Mouse (Mus musculus) neural tube, embryonic 13.5 days (tissue): ENCODE measurements at regions not wholly inside any gene's neighbourhood (a gene's known extent, or its start where the extent isn't known, plus 50 kb on each side); places are given as distances from the start of the nearest gene placed in this dataset.

ENCODE experiments used
- ATAC-seq: fragments of 200-750 bp; cut with Nextera tagmentation; 2 replicates; pipeline ENCODE4 v1.8.0; 2017; ENCODE audit warnings: low read depth, mild to moderate bottlenecking, moderate TSS enrichment, moderate library complexity
- H3K27ac ChIP-seq: fragments of 300-500 bp; sonication (generic); replicated peaks from 2 replicates; pipeline ENCODE4 v1.5.1; 2015; ENCODE audit warnings: moderate library complexity, mild to moderate bottlenecking, inconsistent platforms
- H3K27me3 ChIP-seq: fragments of 300-500 bp; sonication (generic); 2 replicates; pipeline ENCODE4 v1.6.1; 2015; ENCODE audit warnings: mild to moderate bottlenecking, inconsistent platforms
- H3K36me3 ChIP-seq: fragments of 300-500 bp; sonication (generic); 2 replicates; pipeline ENCODE4 v1.6.1; 2015; ENCODE audit warnings: mild to moderate bottlenecking, inconsistent platforms
- H3K4me1 ChIP-seq: fragments of 300-500 bp; sonication (generic); replicated peaks from 2 replicates; pipeline ENCODE4 v1.6.1; 2015; ENCODE audit warnings: inconsistent platforms
- H3K4me2 ChIP-seq: fragments of 300-500 bp; sonication (generic); 2 replicates; pipeline ENCODE4 v1.6.1; 2015; ENCODE audit warnings: inconsistent platforms, mild to moderate bottlenecking, moderate library complexity
- H3K4me3 ChIP-seq: fragments of 300-500 bp; sonication (generic); 2 replicates; pipeline ENCODE4 v1.5.1; 2015; ENCODE audit warnings: mild to moderate bottlenecking, inconsistent platforms
- H3K9ac ChIP-seq: fragments of 300-500 bp; sonication (generic); 2 replicates; pipeline ENCODE4 v1.6.1; 2015; ENCODE audit warnings: moderate library complexity, mild to moderate bottlenecking, inconsistent platforms
- H3K9me3 ChIP-seq: fragments of 300-500 bp; sonication (generic); 2 replicates; pipeline ENCODE4 v1.6.1; 2016; ENCODE audit warnings: inconsistent platforms
- WGBS: fragments of 180-500 bp; shearing (Covaris S2); methylation state at CpG from one replicate; pipeline ENCODE4 v1.1.7; 2015; 5-methylcytosine and 5-hydroxymethylcytosine counted together

DNA sequence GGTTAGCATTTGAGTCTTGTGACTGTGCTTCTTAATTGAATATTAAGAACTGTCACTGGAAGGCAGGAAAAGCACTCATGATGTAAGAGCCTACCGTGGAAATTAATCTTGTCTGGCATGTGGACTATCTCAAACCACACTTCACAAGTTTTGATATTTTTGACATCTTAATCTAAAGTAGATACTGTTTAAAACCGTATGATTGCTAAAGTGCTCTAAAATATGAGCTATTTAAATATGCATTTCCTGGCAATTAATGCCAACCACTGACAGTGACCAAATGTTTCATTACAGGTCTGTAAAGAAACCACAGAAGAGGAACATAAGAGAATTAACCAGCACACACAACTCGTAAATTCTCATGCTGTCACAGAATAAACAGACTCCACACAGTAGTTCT is 576.0 kb downstream of the Efna5 start:
- no peak overlapping the region for H3K4me3 ChIP-seq
- no peaks in the 10 kb centered on the region for H3K9me3 ChIP-seq
- WGBS: 79% methylated on average over 3 of the region's 3 CpGs
- no peak overlapping the region for H3K27ac ChIP-seq
- H3K27me3 ChIP-seq: no peaks in the 10 kb centered on the region
- no peak for ATAC-seq
- H3K4me1 ChIP-seq: no peaks in the 10 kb centered on the region
- no peak overlapping the region for H3K9ac ChIP-seq
- no peak overlapping the region for H3K4me2 ChIP-seq
- H3K36me3 ChIP-seq: no peaks in the 10 kb centered on the region

DNA sequence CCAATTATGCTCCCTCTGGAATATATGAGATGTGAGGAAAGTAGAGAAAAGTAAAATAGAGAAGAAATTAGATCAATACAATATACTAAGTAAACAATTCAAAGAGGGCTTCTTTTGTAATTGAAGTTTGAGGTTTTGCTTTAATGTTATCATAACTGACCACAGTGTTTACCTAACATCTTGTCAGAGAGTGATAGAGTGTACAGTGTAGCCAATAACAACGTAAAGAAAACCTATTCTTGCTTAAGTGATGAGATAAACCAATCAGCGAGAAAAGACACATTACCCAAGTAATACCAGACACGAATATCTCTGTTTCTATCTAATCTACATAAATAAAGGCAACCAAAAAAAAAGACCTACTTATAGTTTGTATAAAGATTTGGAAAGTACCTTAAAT is 577.0 kb downstream of the Efna5 start:
- H3K4me1 ChIP-seq: no peaks in the 10 kb centered on the region
- no peak for ATAC-seq
- 87% methylated on average over 3 of the region's 3 CpGs for WGBS
- H3K4me3 ChIP-seq: no peak overlapping the region
- no peaks in the 10 kb centered on the region for H3K36me3 ChIP-seq
- no peak overlapping the region for H3K9ac ChIP-seq
- no peak overlapping the region for H3K27ac ChIP-seq
- H3K4me2 ChIP-seq: no peak overlapping the region
- H3K27me3 ChIP-seq: no peaks in the 10 kb centered on the region
- H3K9me3 ChIP-seq: no peaks in the 10 kb centered on the region

DNA sequence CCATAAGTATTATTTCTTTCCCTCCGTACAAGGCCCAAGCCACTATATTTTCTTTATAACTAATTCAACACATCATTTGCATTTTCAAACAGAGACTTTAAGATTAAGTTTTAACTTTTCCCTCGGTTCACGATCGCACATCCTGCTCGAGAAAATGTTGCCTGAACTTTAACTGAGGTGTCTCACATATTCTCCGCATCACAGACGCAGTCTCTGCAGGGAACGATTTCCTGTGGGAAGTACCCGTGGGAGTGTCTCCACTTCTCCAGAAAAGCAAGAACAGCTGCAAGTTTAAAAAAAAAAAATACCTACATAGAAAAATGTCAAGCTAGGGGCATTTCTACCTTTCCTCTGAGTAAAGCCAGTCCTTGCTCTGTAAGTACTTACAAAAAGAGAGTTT is 581.2 kb downstream of the Efna5 start:
- Histone ChIP-seq H3K9ac (no peak overlapping the region), H3K4me3 (no peak overlapping the region), H3K36me3 (no peaks in the 10 kb centered on the region), H3K4me1 (no peaks in the 10 kb centered on the region), H3K9me3 (no peaks in the 10 kb centered on the region), H3K4me2 (no peak overlapping the region), H3K27ac (no peak overlapping the region), H3K27me3 (no peaks in the 10 kb centered on the region)
- 77% methylated on average over 9 of the region's 9 CpGs for WGBS
- ATAC-seq: no peak

DNA sequence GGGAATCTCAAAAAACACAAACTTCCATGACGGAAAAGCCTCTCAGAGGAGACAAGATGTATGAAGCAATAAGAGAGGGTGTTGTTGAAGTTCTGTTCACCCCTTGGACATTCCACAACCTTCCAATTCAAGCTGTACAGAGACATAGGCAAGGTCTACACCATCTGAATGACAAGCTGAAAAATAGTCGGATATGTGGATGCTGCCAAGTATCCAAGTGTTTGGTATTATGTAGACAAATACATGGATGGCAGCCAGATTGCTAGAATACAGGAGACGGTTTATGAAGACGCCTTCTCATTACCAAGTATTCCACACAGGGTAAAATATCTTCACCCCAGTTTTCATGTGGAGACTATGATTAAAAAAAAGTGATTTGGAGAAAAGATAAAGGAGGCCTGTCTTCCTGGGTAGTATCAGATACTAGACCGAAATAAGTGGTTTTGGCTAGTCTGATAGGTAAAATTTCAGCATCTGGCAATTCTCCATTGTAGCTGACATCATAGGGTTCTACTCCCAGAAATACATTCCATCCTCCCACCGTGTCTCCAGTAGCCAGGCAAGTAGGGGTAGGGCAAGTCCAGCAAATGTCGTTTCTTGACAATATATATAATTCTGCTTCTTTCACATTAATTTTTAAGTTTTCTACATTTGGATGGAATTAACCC is 583.6 kb downstream of the Efna5 start:
- no peak for ATAC-seq
- H3K4me1 ChIP-seq: no peaks in the 10 kb centered on the region
- H3K27ac ChIP-seq: no peak overlapping the region
- 88% methylated on average over 7 of the region's 7 CpGs for WGBS
- H3K9me3 ChIP-seq: no peaks in the 10 kb centered on the region
- no peak overlapping the region for H3K4me3 ChIP-seq
- no peaks in the 10 kb centered on the region for H3K36me3 ChIP-seq
- H3K27me3 ChIP-seq: no peaks in the 10 kb centered on the region
- H3K9ac ChIP-seq: no peak overlapping the region
- H3K4me2 ChIP-seq: no peak overlapping the region

DNA sequence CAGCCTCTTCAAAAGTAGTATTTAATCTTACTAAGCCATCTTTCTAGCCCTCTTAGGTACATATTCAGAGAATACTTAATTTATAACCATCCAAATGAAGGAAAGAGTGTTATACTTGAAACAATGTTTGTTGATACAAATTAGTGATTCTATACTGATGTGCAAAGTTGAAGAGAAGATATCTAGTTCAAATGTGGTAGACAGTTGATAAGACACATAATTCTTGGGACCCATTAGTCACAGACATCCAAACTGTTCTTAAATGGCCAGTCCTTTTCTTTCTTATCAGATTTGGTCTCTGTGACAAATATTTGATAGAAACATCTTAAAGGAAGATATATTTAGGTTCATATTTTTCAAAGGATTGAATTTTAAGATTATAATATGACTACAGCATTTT is 585.7 kb downstream of the Efna5 start:
- Histone ChIP-seq H3K4me1 (no peaks in the 10 kb centered on the region), H3K9me3 (no peaks in the 10 kb centered on the region), H3K4me3 (no peak overlapping the region), H3K36me3 (no peaks in the 10 kb centered on the region), H3K4me2 (no peak overlapping the region), H3K9ac (no peak overlapping the region), H3K27me3 (no peaks in the 10 kb centered on the region), H3K27ac (no peak overlapping the region)
- no peak for ATAC-seq

DNA sequence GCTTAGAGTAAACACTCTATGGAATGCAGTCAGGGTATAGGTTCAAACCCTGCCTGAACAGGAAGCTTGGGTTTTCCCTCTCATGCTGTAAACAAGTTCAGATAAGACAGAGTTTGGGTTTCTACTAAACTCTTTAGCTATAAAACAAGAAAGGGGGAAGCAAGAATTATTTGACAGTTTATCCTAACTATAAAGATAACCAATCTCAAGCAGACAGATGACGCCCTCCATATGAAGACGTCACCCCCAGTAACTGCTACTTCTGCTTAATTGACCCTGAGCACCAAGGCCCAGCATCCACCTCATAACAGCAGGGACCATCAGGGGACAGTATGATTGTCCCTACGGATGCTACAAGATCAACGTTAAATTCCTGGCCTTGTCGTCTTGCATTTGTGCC is 588.4 kb downstream of the Efna5 start:
- no peak overlapping the region for H3K4me2 ChIP-seq
- H3K4me3 ChIP-seq: no peak overlapping the region
- no peak overlapping the region for H3K27ac ChIP-seq
- no peak for ATAC-seq
- 81% methylated on average over 5 of the region's 5 CpGs for WGBS
- no peaks in the 10 kb centered on the region for H3K4me1 ChIP-seq
- H3K9me3 ChIP-seq: no peaks in the 10 kb centered on the region
- H3K36me3 ChIP-seq: no peaks in the 10 kb centered on the region
- no peaks in the 10 kb centered on the region for H3K27me3 ChIP-seq
- H3K9ac ChIP-seq: no peak overlapping the region

DNA sequence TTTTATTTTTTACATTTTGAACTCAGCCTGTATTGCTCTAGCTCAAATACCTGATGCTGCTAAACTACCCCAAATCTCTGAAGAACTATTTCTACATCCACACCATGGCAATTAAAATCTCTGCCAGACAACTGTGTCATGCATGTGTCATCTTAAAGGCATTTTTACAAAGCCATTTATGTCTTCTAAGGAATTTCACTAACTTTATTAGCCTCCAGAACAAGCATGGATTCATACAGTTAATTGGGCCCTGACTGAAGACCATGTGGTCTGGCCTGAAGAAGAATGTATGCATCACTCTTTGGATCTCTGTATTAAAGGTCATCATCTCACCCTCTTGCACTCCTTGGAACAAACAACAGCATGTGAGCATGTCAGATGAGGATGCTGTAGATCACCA is 593.5 kb downstream of the Efna5 start:
- Histone ChIP-seq H3K9ac (no peak overlapping the region), H3K9me3 (no peaks in the 10 kb centered on the region), H3K4me2 (no peak overlapping the region), H3K27me3 (no peaks in the 10 kb centered on the region), H3K4me1 (no peaks in the 10 kb centered on the region), H3K4me3 (no peak overlapping the region), H3K27ac (no peak overlapping the region), H3K36me3 (no peaks in the 10 kb centered on the region)
- ATAC-seq: no peak

DNA sequence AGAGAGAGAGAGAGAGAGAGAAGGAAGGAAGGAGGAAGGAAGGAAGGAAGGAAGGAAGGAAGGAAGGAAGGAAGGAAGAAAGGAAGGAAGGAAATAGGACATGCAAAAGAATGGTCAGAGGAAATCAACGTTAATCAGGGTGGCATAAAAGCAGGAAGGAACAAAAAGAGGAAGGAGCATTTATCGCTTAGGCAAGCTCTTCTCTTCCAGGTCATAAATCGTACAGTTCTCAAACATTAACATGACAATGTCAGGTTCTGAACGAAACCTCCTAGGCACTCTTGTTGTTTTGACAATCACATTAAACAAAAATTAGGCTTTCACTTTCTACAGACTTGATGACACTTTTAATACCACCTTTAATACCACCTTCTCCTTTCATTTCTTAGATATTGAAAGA is 594.0 kb downstream of the Efna5 start:
- no peaks in the 10 kb centered on the region for H3K9me3 ChIP-seq
- H3K4me3 ChIP-seq: no peak overlapping the region
- H3K4me2 ChIP-seq: no peak overlapping the region
- no peak overlapping the region for H3K27ac ChIP-seq
- H3K36me3 ChIP-seq: no peaks in the 10 kb centered on the region
- no peaks in the 10 kb centered on the region for H3K4me1 ChIP-seq
- no peak for ATAC-seq
- H3K27me3 ChIP-seq: no peaks in the 10 kb centered on the region
- 70% methylated on average over 4 of the region's 4 CpGs for WGBS
- no peak overlapping the region for H3K9ac ChIP-seq

DNA sequence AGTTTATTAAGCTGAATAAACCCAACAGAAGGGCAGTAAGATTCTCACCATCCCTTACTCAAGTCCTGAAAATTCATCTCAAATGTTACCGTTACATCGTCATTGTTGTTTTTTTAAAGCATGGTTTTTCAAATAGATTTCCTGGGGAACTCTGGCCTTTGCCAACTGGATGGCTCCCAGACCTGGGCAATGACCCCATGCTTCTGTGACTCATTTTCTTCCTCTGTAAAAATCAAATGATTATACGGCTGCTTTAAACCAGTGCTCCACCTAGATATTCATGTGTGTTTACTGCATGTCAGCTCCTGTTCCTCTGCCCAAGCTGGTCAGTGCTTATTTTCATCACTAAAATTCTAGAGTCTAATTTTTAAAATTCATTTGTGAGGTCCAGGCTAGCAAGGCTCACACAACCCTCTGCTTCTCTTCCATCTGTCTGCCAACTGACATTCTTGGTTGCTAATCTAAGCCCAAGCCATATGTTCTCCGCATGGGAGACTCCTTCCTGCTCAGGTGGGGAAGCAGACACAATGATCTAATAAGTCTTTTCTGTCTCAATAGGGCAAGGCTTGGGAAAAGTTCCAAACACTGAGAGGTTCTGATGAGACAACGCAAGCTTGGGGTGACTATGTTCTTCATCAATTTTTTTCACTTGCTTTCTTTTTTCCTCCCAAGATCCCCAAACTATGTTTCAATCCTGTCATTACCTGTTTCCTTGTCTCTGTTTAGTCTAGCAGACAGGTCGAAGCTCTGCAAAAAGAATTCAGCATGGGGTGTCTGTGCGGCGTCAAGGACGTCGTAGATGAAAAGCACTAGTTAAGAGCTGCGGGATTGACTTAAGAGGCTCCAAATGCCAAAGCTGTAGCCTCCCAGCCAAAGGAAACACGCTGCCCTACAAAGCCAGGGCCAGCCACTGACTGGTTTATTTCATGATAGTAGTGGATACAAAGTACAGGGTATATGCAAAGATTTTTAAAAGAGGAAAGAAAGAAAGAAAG is 594.7 kb downstream of the Efna5 start:
- no peak for ATAC-seq
- Histone ChIP-seq H3K36me3 (no peaks in the 10 kb centered on the region), H3K4me2 (no peak overlapping the region), H3K9me3 (no peaks in the 10 kb centered on the region), H3K27me3 (no peaks in the 10 kb centered on the region), H3K4me1 (no peaks in the 10 kb centered on the region), H3K4me3 (no peak overlapping the region), H3K27ac (no peak overlapping the region), H3K9ac (no peak overlapping the region)
- 85% methylated on average over 12 of the region's 12 CpGs for WGBS

DNA sequence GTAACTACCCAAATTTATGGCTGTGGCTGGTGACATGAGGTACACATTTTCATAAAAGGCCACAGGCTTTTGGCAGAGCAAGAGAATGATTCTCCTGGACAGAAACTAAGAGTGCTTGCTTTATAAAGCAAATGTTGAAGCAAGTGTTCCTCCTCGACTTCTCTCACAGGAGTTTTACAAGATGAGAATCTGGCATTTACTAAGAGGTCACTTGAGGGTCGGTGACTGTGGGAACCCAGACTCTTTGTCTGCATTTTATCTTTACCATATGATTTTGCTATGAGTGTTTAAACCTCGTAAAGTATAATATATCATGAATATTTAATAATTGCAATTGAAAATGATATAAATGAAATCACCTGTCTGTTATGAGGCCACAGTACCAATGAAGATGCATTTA is 600.9 kb downstream of the Efna5 start:
- Histone ChIP-seq H3K27me3 (no peaks in the 10 kb centered on the region), H3K4me2 (no peak overlapping the region), H3K9ac (no peak overlapping the region), H3K9me3 (no peaks in the 10 kb centered on the region), H3K4me1 (no peaks in the 10 kb centered on the region), H3K36me3 (no peaks in the 10 kb centered on the region), H3K4me3 (no peak overlapping the region), H3K27ac (no peak overlapping the region)
- no peak for ATAC-seq
- WGBS: 55% methylated on average over 3 of the region's 3 CpGs

DNA sequence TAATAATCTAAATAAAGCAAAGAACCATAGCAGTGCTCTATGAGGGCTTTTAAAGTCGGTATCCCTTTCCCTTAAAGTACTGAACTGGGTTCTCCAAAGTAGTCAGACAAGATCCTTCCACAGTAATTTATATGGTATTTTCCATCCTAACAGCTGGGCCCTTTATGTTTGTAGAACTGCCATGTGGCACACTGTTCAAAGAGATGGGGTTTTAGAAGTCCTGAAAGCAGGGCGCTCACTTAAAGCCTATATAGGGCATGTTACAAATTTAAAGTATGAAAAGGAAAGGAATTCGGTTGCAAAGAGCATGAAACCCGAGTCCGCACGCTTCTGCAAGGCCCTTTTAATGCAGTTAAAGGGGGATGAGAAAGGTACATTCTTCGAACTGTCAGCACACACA is 609.7 kb downstream of the Efna5 start:
- Histone ChIP-seq H3K27me3 (no peaks in the 10 kb centered on the region), H3K4me2 (no peak overlapping the region), H3K36me3 (no peaks in the 10 kb centered on the region), H3K9me3 (no peaks in the 10 kb centered on the region), H3K27ac (no peak overlapping the region), H3K4me3 (no peak overlapping the region), H3K4me1 (no peaks in the 10 kb centered on the region), H3K9ac (no peak overlapping the region)
- ATAC-seq: no peak
- 81% methylated on average over 7 of the region's 7 CpGs for WGBS

DNA sequence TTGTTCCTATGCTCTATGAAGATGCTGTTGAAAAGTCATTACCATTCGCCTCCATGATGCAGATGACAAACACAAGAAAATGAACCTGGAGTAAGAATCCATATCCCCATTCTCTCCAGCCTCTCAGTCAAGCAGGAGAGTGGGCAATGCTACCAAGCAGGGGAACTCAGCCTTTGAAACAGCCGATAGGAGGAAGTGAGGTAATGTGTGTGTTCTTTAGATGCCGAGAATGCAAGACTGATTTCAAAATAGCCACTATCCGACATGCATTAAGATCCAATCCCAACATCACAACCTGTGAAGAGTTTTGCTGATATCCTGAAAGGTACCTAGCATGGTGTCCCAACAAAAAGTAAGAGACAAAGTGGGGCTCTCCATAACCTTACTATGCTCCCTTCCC is 611.8 kb downstream of the Efna5 start:
- ATAC-seq: no peak

DNA sequence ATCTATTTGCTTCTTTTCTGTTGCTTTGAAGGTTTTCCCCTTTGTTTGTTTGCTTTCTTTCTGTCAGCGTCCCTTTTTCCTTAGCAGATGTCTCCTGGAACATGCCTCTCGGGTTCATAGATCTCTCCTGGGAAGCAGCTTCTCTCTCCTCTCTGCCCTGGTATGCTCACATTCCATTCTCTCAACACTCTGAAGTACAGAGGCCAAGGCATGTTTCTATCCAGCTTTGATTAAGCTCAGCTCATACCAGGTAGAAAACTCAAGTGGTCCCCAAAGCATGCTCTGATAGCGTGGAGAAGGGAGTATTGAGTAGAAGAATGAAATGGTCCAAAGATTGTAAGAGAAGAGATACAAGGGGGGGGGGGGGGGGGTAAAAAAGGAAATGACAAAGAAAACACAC is 627.7 kb downstream of the Efna5 start:
- Histone ChIP-seq H3K4me3 (no peak overlapping the region), H3K9me3 (no peaks in the 10 kb centered on the region), H3K4me1 (no peaks in the 10 kb centered on the region), H3K27ac (no peak overlapping the region), H3K9ac (no peak overlapping the region), H3K36me3 (no peaks in the 10 kb centered on the region), H3K4me2 (no peak overlapping the region), H3K27me3 (no peaks in the 10 kb centered on the region)
- ATAC-seq: no peak
- WGBS: 71% methylated on average over 3 of the region's 3 CpGs

More for the DNA sequence above, 611.8 kb downstream of the Efna5 start:
- Histone ChIP-seq H3K4me3 (no peak overlapping the region), H3K36me3 (no peaks in the 10 kb centered on the region), H3K27me3 (no peaks in the 10 kb centered on the region), H3K4me2 (no peak overlapping the region), H3K27ac (no peak overlapping the region), H3K9ac (no peak overlapping the region), H3K4me1 (no peaks in the 10 kb centered on the region), H3K9me3 (no peaks in the 10 kb centered on the region)
- 94% methylated on average over 4 of the region's 4 CpGs for WGBS
